Comparison of ENCODE assay signal across 8 mouse cellular contexts in genomic region chr19:6954046-6954445, GRCm38 (mm10). TPM values are rescaled to one million over a fixed set of nuclear protein-coding genes. Genes with fewer than 3 reads are reported as not detected.
DNase-seq lines count a peak whose midpoint lies in the region.

No protein-coding gene starts in this region.

- intact Hi-C loops in heart, postnatal 25 days (cut with DNase I), result loop anchor here (2.0 kb wide), 1 partner anchor 15 kb away; no protein-coding TSS in a partner anchor
- intact Hi-C loops in left cerebral cortex, postnatal 25 days (cut with DNase I), result no loop called here

- DNase-seq in heart, adult 11 months, result peak; percentile 96
- no peak for DNase-seq in heart, postnatal 25 days (ENCODE audit: low spot score)
- peak; percentile 42 for DNase-seq in 3134 (ENCODE audit: extremely low read depth, insufficient read length, low spot score)
- peak; percentile 40 for DNase-seq in Muller cell, postnatal 12 days (ENCODE audit: inconsistent ontology term)
- DNase-seq in kidney, postnatal 4 days, result peak; percentile 73 to 80
- peak; percentile 67 for DNase-seq in thymus, postnatal 4 days
- DNase-seq in left cerebral cortex, postnatal 25 days (ENCODE audit: low spot score in 2 of 2), result no peak
- DNase-seq in layer of hippocampus, adult 8-10 months (ENCODE audit: low spot score in 2 of 2), result no peak

RNA-seq across cellular contexts. Expression of gene Gpr137, which starts 11.8 kb away (rescaled TPM):
- 10 to 100 TPM; 35.0 to 38.8 TPM for total RNA-seq in heart, postnatal 25 days (2021)
- total RNA-seq in left cerebral cortex, postnatal 25 days (2021), result 100 to 1,000 TPM in 1 of 2 experiments, 10 to 100 TPM in 1; 99.9 to 100 TPM
- 100 to 1,000 TPM in 3 of 4 experiments, 10 to 100 TPM in 1; 92.5 to 107 (median 104) TPM for total RNA-seq in layer of hippocampus, adult 8-10 months (2022)

RNA-seq across cellular contexts. Expression of gene Bad, which starts 12.4 kb away (rescaled TPM):
- total RNA-seq in heart, postnatal 25 days (2021), result 10 to 100 TPM; 24.4 to 27.3 TPM
- 10 to 100 TPM; 37.7 to 38.3 TPM for total RNA-seq in left cerebral cortex, postnatal 25 days (2021)
- total RNA-seq in layer of hippocampus, adult 8-10 months (2022), result 10 to 100 TPM; 32.5 to 39.8 (median 37.3) TPM

RNA-seq across cellular contexts. Expression of gene Kcnk4, which starts 19.7 kb away (rescaled TPM):
- total RNA-seq in heart, postnatal 25 days (2021), result under 1 TPM; 0.20 to 0.36 TPM
- 10 to 100 TPM; 33.2 to 40.7 TPM for total RNA-seq in left cerebral cortex, postnatal 25 days (2021)
- 10 to 100 TPM; 13.4 to 23.1 (median 15.8) TPM for total RNA-seq in layer of hippocampus, adult 8-10 months (2022)

RNA-seq across cellular contexts. Expression of gene Ppp1r14b, which starts 20.7 kb away (rescaled TPM):
- total RNA-seq in heart, postnatal 25 days (2021), result 100 to 1,000 TPM in 1 of 2 experiments, 10 to 100 TPM in 1; 83.5 to 112 TPM
- 10 to 100 TPM; 49.8 to 57.2 TPM for total RNA-seq in left cerebral cortex, postnatal 25 days (2021)
- 10 to 100 TPM; 55.4 to 81.1 (median 63.5) TPM for total RNA-seq in layer of hippocampus, adult 8-10 months (2022)

RNA-seq across cellular contexts. Expression of gene Plcb3, which starts 22.2 kb away (rescaled TPM):
- total RNA-seq in heart, postnatal 25 days (2021), result 10 to 100 TPM; 15.6 to 17.7 TPM
- total RNA-seq in left cerebral cortex, postnatal 25 days (2021), result 10 to 100 TPM; 11.9 to 13.3 TPM
- 10 to 100 TPM; 13.4 to 19.9 (median 18.0) TPM for total RNA-seq in layer of hippocampus, adult 8-10 months (2022)

Comparison
In these comparisons a context has a peak if more than half of its experiments do, and no peak if none do; other contexts are left out.
1. DNase-seq: peak in heart, adult 11 months (single experiment), 3134 (single experiment), Muller cell, postnatal 12 days (single experiment), kidney, postnatal 4 days (2 of 2) and thymus, postnatal 4 days (single experiment); none in heart, postnatal 25 days (single experiment), left cerebral cortex, postnatal 25 days (0 of 2) and layer of hippocampus, adult 8-10 months (0 of 2).
2. RNA of gene Kcnk4, which starts 19.7 kb away (total RNA-seq): 33.2 to 40.7 TPM in left cerebral cortex, postnatal 25 days and 13.4 to 23.1 TPM in layer of hippocampus, adult 8-10 months; 0.20 to 0.36 TPM in heart, postnatal 25 days; every median in the first group is over 10 times any median in the second.